Mouse (Mus musculus) CH12F3 (cell line): ENCODE data around the gene Mreg.

Experiments
- in situ Hi-C: fragments of 300-500 bp; cut with MboI; formaldehyde crosslinking; loops from 2 replicates; pipeline ENCODE4 v1.14.3; 2020; ENCODE audit warnings: low sequenced_read_pairs

The Mreg gene

GRCm38 (mm10) chr1:72141893-72142480, 70.1 kb downstream of the Mreg start:
- in situ Hi-C loops, result no loop called here

- in situ Hi-C loops, result no loop called here
Measured at GRCm38 (mm10) chr1:72136101-72136500, 76.0 kb downstream of the Mreg start.

GRCm38 (mm10) chr1:72134534-72134933, 77.6 kb downstream of the Mreg start:
- in situ Hi-C loops, result no loop called here

GRCm38 (mm10) chr1:72123434-72124297, 88.4 kb downstream of the Mreg start:
- in situ Hi-C loops, result loop anchor here (25.0 kb wide), 1 partner anchor 811 kb away; no protein-coding TSS in a partner anchor

- in situ Hi-C loops, result loop anchor here (25.0 kb wide), 1 partner anchor 809 kb away; no protein-coding TSS in a partner anchor
Measured at GRCm38 (mm10) chr1:72121608-72122185, 90.4 kb downstream of the Mreg start.

GRCm38 (mm10) chr1:72119981-72120380, 92.1 kb downstream of the Mreg start:
- in situ Hi-C loops, result loop anchor here (25.0 kb wide), 1 partner anchor 808 kb away; no protein-coding TSS in a partner anchor

GRCm38 (mm10) chr1:72114206-72114605, 97.9 kb downstream of the Mreg start:
- in situ Hi-C loops, result loop anchor here (25.0 kb wide), 1 partner anchor 802 kb away; no protein-coding TSS in a partner anchor
